Mouse (Mus musculus) adrenal gland (tissue): ENCODE results near the gene Vcam1.

ENCODE experiments used
- intact Hi-C: fragments of 180-260 bp; cut with DNase I; formaldehyde crosslinking; loops from one replicate; pipeline ENCODE4 v1.15.1; 2025

Gene Vcam1

DNA sequence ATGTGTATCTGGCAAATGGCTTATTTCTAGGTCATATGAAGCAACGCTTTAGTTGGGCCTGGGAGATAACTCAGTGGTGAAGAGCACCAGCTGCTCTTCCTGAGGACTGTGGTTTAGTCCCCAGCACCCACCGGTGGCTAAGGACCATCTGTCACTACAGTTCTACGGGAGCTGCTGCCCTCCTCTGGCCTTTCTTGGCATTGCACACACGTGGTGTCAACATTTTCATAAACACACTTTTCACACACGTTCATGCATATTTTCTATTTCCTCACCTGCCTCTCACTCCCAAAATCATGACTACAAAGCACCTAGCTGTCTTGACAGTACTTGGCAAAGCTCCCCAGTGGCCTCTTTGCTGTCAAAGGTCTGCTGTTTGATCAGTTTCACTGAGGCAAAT lies 37.8 kb downstream of the Vcam1 start:
- intact Hi-C loops = no loop called here

GRCm38 (mm10) chr3:116085962-116086361 lies 43.5 kb downstream of the Vcam1 start:
- intact Hi-C loops = no loop called here

GRCm38 (mm10) chr3:116080939-116081676 lies 48.4 kb downstream of the Vcam1 start:
- intact Hi-C loops = no loop called here

- intact Hi-C loops = no loop called here
These were observed 49.2 kb downstream of the Vcam1 start for GRCm38 (mm10) chr3:116080166-116080788.

DNA sequence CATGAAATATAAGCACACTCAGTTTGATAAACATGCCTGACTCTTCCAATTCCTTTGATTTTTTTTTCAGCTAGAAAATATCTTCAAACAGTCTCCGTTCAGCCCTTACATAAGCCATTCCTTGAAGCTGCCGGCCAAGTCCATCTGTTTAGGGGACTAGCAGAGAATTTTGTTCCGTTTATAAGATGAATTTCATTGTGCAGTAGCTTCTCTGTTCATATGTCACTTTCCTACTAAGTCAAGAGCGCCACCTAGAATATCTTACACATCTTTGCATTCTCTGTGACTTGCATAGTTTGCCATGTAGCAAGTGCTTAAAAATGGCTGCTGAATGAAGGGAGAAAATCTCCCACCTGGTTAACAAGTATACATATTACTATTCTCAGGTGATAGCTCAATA lies 51.0 kb downstream of the Vcam1 start:
- intact Hi-C loops = no loop called here

GRCm38 (mm10) chr3:116076739-116077138 lies 52.7 kb downstream of the Vcam1 start:
- intact Hi-C loops = no loop called here

DNA sequence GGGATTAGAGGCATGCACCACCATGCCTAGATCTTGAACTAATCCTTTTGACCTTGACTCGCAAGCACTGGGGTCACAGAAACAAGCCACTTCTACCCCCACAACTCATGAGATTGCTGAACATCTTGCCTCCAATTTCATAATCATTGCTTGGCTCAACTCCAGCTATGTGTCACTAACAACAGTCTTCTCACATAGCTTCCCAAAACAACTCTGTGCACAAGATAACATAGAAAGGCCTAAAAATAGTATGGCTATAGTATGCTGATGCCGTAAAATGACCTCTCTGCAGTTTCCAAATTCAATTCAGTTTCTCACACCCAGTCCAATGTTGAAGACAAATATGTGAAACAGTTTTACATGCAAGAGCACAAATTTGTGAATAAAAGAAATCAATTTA lies 56.9 kb downstream of the Vcam1 start:
- intact Hi-C loops = no loop called here

DNA sequence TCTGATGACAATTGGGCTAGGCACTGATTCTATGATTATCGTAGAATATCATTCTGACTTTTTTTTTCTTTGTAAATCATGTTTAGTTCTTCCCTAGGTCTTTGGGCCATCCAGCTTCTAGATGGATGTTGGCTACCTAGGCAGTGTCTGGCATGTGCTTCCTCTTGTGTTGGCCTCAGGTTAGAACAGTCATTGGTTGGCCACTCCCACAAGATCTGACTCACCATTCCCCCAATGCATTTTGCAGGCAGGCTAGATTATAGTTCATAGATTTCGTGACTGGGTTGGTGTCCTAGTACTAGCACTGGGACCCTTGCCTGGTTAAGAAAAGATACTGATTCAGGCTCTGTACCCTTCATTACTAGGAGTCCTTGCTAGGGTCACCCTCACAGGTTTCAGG lies 67.3 kb downstream of the Vcam1 start:
- intact Hi-C loops = no loop called here

GRCm38 (mm10) chr3:116060320-116060719 lies 69.2 kb downstream of the Vcam1 start:
- intact Hi-C loops = no loop called here
